Mouse (Mus musculus) adrenal gland, postnatal 25 days (tissue): ENCODE measurements around the gene Ssxb9. TPM values are rescaled to one million over a fixed set of nuclear protein-coding genes. Genes with fewer than 3 reads are reported as not detected.
"Not testable (repeated sequence)": the region's sequence is repeated elsewhere in the genome, so short reads cannot be mapped to it uniquely, and the experiment has no call there.

Experiments
- DNase-seq: peaks from one replicate; pipeline ENCODE4 v3.0.0; 2021; ENCODE audit warnings: mixed read lengths
- long read RNA-seq: library from polyadenylated mRNA; stranded (forward); transcript quantifications from one replicate; pipeline ENCODE4 v2.0.0, GENCODE M21; 2021
- total RNA-seq: library from RNA; stranded (reverse); gene quantifications from 2 replicates; pipeline ENCODE4 v1.2.3, GENCODE M21; 2021

Gene Ssxb9
- not detected in 2 replicates for total RNA-seq
- long read RNA-seq, result 0 reads

DNA sequence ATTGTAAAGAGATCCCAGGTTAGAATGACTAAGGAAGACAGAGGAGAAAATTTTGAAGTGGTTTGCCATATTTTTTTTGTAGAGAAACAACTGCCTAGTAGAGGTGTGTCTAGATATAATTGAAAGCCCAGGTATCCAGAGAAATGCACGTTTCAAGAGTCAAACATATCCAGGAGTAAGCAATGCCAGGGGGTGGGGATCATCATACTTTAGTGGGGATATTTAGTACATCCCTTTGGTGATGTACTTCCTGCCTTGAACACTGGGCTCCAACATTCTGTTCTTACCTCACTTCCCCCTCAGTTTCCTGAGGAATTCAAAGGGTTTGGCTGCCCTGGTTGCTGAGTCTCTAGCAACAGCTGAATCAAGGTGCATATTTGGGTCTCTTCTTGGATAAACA, at the start of gene Ssxb9:
Gene Ssxb9, plus strand, starts transcription at position 301 of the 400 bp plus-strand sequence.
- DNase-seq, result not testable (repeated sequence)

DNA sequence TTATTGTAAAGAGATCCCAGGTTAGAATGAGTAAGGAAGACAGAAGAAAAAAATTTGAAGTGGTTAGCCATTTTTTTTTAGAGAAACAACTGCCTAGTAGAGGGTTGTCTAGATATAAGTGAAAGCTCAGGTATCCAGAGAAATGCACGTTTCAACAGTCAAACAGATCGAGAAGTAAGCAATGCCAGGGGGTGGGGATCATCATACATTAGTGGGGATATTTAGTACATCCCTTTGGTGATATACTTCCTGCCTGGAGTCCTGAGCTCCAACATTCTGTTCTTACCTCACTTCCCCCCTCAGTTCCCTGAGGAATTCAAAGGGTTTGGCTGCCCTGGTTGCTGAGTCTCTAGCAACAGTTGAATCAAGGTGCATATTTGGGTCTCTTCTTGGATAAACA, 39.7 kb upstream of the Ssxb9 start, which contains the start of gene Ssxb10:
Gene Ssxb10, plus strand, starts transcription at position 301 of the 400 bp plus-strand sequence.
- no peak for DNase-seq

DNA sequence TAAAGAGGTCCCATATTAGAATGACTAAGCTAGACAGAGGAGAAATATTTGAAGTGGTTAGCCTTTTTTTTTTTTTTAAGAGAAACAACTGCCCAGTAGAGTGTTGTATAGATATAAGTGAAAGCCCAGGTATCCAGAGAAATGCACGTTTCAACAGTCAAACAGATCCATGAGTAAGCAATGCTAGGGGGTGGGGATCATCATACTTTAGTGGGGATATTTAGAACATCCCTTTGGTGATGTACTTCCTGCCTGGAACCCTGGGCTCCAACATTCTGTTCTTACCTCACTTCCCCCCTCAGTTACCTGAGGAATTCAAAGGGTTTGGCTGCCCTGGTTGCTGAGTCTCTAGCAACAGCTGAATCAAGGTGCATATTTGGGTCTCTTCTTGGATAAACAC, 46.2 kb downstream of the Ssxb9 start, which contains the start of gene Ssxb1:
Gene Ssxb1, plus strand, starts transcription at position 301 of the 400 bp plus-strand sequence.
- not testable (repeated sequence) for DNase-seq

Other genes with a start within 250 kb of the Ssxb9 start
- 71.8 and 74.9 TPM in 2 replicates for gene Wdr13, start 234.1 kb upstream of the Ssxb9 start, total RNA-seq
- 78.5 and 115 TPM in 2 replicates for gene Rbm3, start 221.1 kb upstream of the Ssxb9 start, total RNA-seq
- 9.3 and 9.4 TPM in 2 replicates for gene Tbc1d25, start 190.8 kb upstream of the Ssxb9 start, total RNA-seq
- 98.4 and 113 TPM in 2 replicates for gene Ebp, start 173.5 kb upstream of the Ssxb9 start, total RNA-seq
- 4.6 and 7.0 TPM in 2 replicates for gene Porcn, start 160.5 kb upstream of the Ssxb9 start, total RNA-seq
- gene Ftsj1, start 114.6 kb upstream of the Ssxb9 start, total RNA-seq, result 20.7 and 27.3 TPM in 2 replicates
- gene Slc38a5, start 95.8 kb upstream of the Ssxb9 start, total RNA-seq, result not detected in 2 replicates
- not detected in 2 replicates for gene Ssxb10, start 39.6 kb upstream of the Ssxb9 start, total RNA-seq
- gene Ssxb1, start 46.3 kb downstream of the Ssxb9 start, total RNA-seq, result not detected in 2 replicates
- gene Ssxb2, start 94.7 kb downstream of the Ssxb9 start, total RNA-seq, result not detected in 2 replicates
- gene Gm14459, start 158.0 kb downstream of the Ssxb9 start, total RNA-seq, result not detected in 2 replicates
- not detected in 2 replicates for gene Ssxb6, start 181.3 kb downstream of the Ssxb9 start, total RNA-seq
- gene Ssxb3, start 224.8 kb downstream of the Ssxb9 start, total RNA-seq, result not detected in 2 replicates